ENCODE assay signal across 8 mouse cellular contexts in the genomic region with DNA sequence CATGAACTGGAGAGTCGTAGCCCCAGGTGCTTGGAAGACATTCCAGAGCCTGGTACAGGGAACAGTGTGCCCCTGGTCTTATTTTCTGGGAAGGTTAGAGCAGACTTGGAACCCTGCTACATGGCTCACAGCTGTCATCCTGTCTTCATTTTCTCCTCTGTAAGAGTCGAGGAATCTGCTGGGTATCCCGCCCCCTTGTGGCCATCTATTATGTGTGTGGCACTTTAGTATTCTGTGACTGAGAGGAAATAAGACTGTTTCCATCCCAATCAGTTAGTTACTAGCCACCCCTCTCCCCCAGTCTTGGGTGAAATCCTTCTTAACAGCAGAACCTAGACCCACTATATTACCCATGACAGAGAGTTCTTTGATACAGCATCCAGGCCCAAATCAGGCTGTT. TPM values are rescaled to one million over a fixed set of nuclear protein-coding genes. Genes with fewer than 3 reads are reported as not detected.
A peak's percentile ranks its signal among the peaks of the same experiment; 100 is the strongest.
DNase-seq lines count a peak whose midpoint lies in the region; ATAC-seq and TF ChIP-seq lines count a peak whose summit lies in the region.
"Not testable (repeated sequence)": the region's sequence is repeated elsewhere in the genome, so short reads cannot be mapped to it uniquely, and the experiment has no call there.

No protein-coding gene starts in this region.

- not testable (repeated sequence) for TF ChIP-seq EP300 in heart, postnatal 0 days (IDR thresholded peaks at IDR 0.05; ENCODE audit: low read depth)

- not testable (repeated sequence) for H3K4me1 ChIP-seq in embryonic facial prominence, embryonic 11.5 days (ENCODE audit: control insufficient read depth, insufficient read depth, low read length); heart, postnatal 0 days (ENCODE audit: control insufficient read depth, insufficient read depth); kidney, embryonic 15.5 days

- not testable (repeated sequence) for H3K4me2 ChIP-seq in embryonic facial prominence, embryonic 11.5 days (ENCODE audit: low read depth, low read length); heart, postnatal 0 days (ENCODE audit: low read depth, low read length); kidney, embryonic 15.5 days

- H3K27me3 ChIP-seq in embryonic facial prominence, embryonic 11.5 days (ENCODE audit: control insufficient read depth, insufficient read depth, low read length); heart, postnatal 0 days (ENCODE audit: control insufficient read depth, insufficient read depth, low read length); kidney, embryonic 15.5 days: not testable (repeated sequence)

- ATAC-seq in embryonic facial prominence, embryonic 11.5 days (replicated peaks; ENCODE audit: insufficient number of reproducible peaks, low FRiP score, low TSS enrichment, low read depth): peak; percentile 70; the same call in 1 of the 2 replicates
- ATAC-seq in heart, postnatal 0 days (ENCODE audit: insufficient read depth, low read depth): 0 out of 2 replicates have a peak, but pooled peaks have one; percentile 39
- ATAC-seq in kidney, embryonic 15.5 days (replicated peaks; ENCODE audit: low FRiP score): peak; percentile 54; the same call in 1 of the 2 replicates

- not testable (repeated sequence) for H3K9me3 ChIP-seq in embryonic facial prominence, embryonic 11.5 days (replicated peaks; ENCODE audit: control insufficient read depth, low read length); heart, postnatal 0 days (replicated peaks; ENCODE audit: control insufficient read depth, low read length); kidney, embryonic 15.5 days (replicated peaks)

- not testable (repeated sequence) for H3K9ac ChIP-seq in embryonic facial prominence, embryonic 11.5 days (replicated peaks; ENCODE audit: low read length); heart, postnatal 0 days (replicated peaks; ENCODE audit: low read depth, low read length); kidney, embryonic 15.5 days

- TF ChIP-seq CTCF in heart, postnatal 0 days (IDR thresholded peaks at IDR 0.05; ENCODE audit: low read depth): peak; percentile 69

- H3K27ac ChIP-seq in embryonic facial prominence, embryonic 11.5 days (replicated peaks; ENCODE audit: low read depth, low read length); heart, postnatal 0 days (ENCODE audit: low read depth); kidney, embryonic 15.5 days: not testable (repeated sequence)

- DNase-seq in CD8-positive naive resting alpha-beta T cell, adult 2 months (ENCODE audit: low read depth in 2 of 2, low spot score in 2 of 2): peak; percentile 40 to 54
- DNase-seq in brain, adult 2 months (ENCODE audit: low read depth, low spot score): peak; percentile 67
- peak; percentile 77 for DNase-seq in embryonic facial prominence, embryonic 11.5 days (ENCODE audit: low spot score)
- peak; percentile 33 for DNase-seq in heart, postnatal 0 days (ENCODE audit: low spot score)
- DNase-seq in liver: peak; percentile 62
- DNase-seq in natural killer cell, adult 2 months (ENCODE audit: low spot score in 2 of 2): peak; percentile 38 to 53
- peak; percentile 29 to 51 for DNase-seq in spleen, postnatal 36 days (ENCODE audit: low spot score in 2 of 2)

- 9% methylated on average over 3 of the region's 3 CpGs for WGBS in embryonic facial prominence, embryonic 11.5 days
- 19% methylated on average over 3 of the region's 3 CpGs for WGBS in heart, postnatal 0 days
- WGBS in kidney, embryonic 15.5 days: 19% methylated on average over 3 of the region's 3 CpGs

- H3K36me3 ChIP-seq in embryonic facial prominence, embryonic 11.5 days (replicated peaks; ENCODE audit: control insufficient read depth, insufficient read depth, low read depth, low read length); heart, postnatal 0 days (replicated peaks; ENCODE audit: control insufficient read depth, insufficient read depth, low read length); kidney, embryonic 15.5 days: not testable (repeated sequence)

- H3K4me3 ChIP-seq in embryonic facial prominence, embryonic 11.5 days (ENCODE audit: low read depth, low read length); heart, postnatal 0 days (ENCODE audit: low read depth, low read length); kidney, embryonic 15.5 days (replicated peaks): not testable (repeated sequence)

RNA-seq across cellular contexts. Expression of a gene that starts 41.1 kb away (rescaled TPM):
- polyA plus RNA-seq in embryonic facial prominence, embryonic 11.5 days (2014; fragmentation: Nextera tagmentation; extraction: Ambion mirVana): 23.3 and 25.6 TPM in 2 replicates
- 2.5 and 7.5 TPM in 2 replicates for total RNA-seq in heart, postnatal 0 days (2014; rRNA removed; ENCODE audit: low replicate concordance)
- polyA plus RNA-seq in heart, postnatal 0 days (2015; fragmentation: Nextera tagmentation; extraction: Ambion mirVana): 12.2 and 14.3 TPM in 2 replicates
- polyA plus RNA-seq in kidney, embryonic 15.5 days (2015; fragmentation: Nextera tagmentation; extraction: Ambion mirVana): 22.5 and 23.7 TPM in 2 replicates
